Mouse (Mus musculus) left cerebral cortex, postnatal 4 days (tissue): Measurements from ENCODE around the gene Slc11a1. TPM values are rescaled to one million over a fixed set of nuclear protein-coding genes. Genes with fewer than 3 reads are reported as not detected.
A peak's percentile ranks its signal among the peaks of the same experiment; 100 is the strongest.

Source experiments
- DNase-seq: peaks from one replicate; pipeline ENCODE4 v3.0.0-alpha.2; 2022
- intact Hi-C: fragments of 180-260 bp; cut with DNase I; formaldehyde crosslinking; loops from one replicate; pipeline ENCODE4 v1.15.1; 2025
- microRNA-seq: library from miRNA; unstranded; fragments of <30 nt; microRNA quantifications from one replicate; pipeline ENCODE4 v1.2.0, GENCODE M21; 2022
- total RNA-seq, 2 experiments: library from RNA; stranded (reverse); gene quantifications; 2 replicates each; pipeline ENCODE4 v1.2.3; 2021

Slc11a1 gene
- total RNA-seq, 2 experiments from 2014 or later = 1.2 to 2.2 TPM

GRCm38 (mm10) chr1:74401015-74401702 lies 26.2 kb downstream of the Slc11a1 start:
- intact Hi-C loops = no loop called here
- no peak for DNase-seq

- no peak for DNase-seq
- intact Hi-C loops = no loop called here
Observed at GRCm38 (mm10) chr1:74404206-74404605, 29.2 kb downstream of the Slc11a1 start.

- intact Hi-C loops = no loop called here
- DNase-seq = no peak
Observed at GRCm38 (mm10) chr1:74408589-74409504, 33.9 kb downstream of the Slc11a1 start, which contains the start of gene Vil1. Gene Vil1, plus strand, starts transcription at chr1:74409376.

GRCm38 (mm10) chr1:74411753-74412325 lies 36.8 kb downstream of the Slc11a1 start:
- intact Hi-C loops = no loop called here
- no peak for DNase-seq

- DNase-seq = no peak
- intact Hi-C loops = no loop called here
Observed at GRCm38 (mm10) chr1:74412711-74413110, 37.7 kb downstream of the Slc11a1 start.

GRCm38 (mm10) chr1:74415143-74415542 lies 40.1 kb downstream of the Slc11a1 start:
- intact Hi-C loops = no loop called here
- no peak for DNase-seq

GRCm38 (mm10) chr1:74418747-74419439 lies 43.9 kb downstream of the Slc11a1 start:
- DNase-seq = peak; percentile 38
- intact Hi-C loops = no loop called here

GRCm38 (mm10) chr1:74419440-74419794 lies 44.4 kb downstream of the Slc11a1 start:
- intact Hi-C loops = no loop called here
- DNase-seq = no peak

GRCm38 (mm10) chr1:74423147-74423546 lies 48.2 kb downstream of the Slc11a1 start:
- intact Hi-C loops = no loop called here
- DNase-seq = no peak

- intact Hi-C loops = no loop called here
- DNase-seq = no peak
Observed at GRCm38 (mm10) chr1:74425845-74426244, 50.9 kb downstream of the Slc11a1 start.

- DNase-seq = no peak
- intact Hi-C loops = no loop called here
Observed at GRCm38 (mm10) chr1:74433220-74433619, 58.2 kb downstream of the Slc11a1 start.

- no peak for DNase-seq
- intact Hi-C loops = no loop called here
Observed at GRCm38 (mm10) chr1:74434596-74434995, 59.6 kb downstream of the Slc11a1 start.

- no peak for DNase-seq
- intact Hi-C loops = no loop called here
Observed at GRCm38 (mm10) chr1:74435563-74435962, 60.6 kb downstream of the Slc11a1 start.

Small RNAs within 50 kb of the gene (microRNA-seq; reads per million reads assigned to microRNA genes)
- 5,908 reads per million, percentile 92 among the genes with 10 or more reads in this experiment for gene Mir26b

Other genes starting within 250 kb of the Slc11a1 start
- gene Rufy4, start 249.7 kb upstream of the Slc11a1 start, total RNA-seq = under 1 TPM in 1 of 2 experiments, not detected in 1; 0.20 TPM
- gene Cxcr2, start 221.2 kb upstream of the Slc11a1 start, total RNA-seq = under 1 TPM in 1 of 2 experiments, not detected in 1; 0.12 TPM
- not detected for gene Cxcr1, start 180.6 kb upstream of the Slc11a1 start, total RNA-seq
- 100 to 1,000 TPM; 333 to 372 TPM for gene Arpc2, start 139.1 kb upstream of the Slc11a1 start, total RNA-seq
- gene Gpbar1, start 96.6 kb upstream of the Slc11a1 start, total RNA-seq = not detected
- 100 to 1,000 TPM; 122 to 124 TPM for gene Aamp, start 90.5 kb upstream of the Slc11a1 start, total RNA-seq
- gene Pnkd, start 90.3 kb upstream of the Slc11a1 start, total RNA-seq = 10 to 100 TPM; 98.6 to 99.4 TPM
- 1 to 10 TPM; 5.2 to 5.3 TPM for gene Tmbim1, start 69.6 kb upstream of the Slc11a1 start, total RNA-seq
- 1 to 10 TPM in 1 of 2 experiments, under 1 TPM in 1; 0.74 to 1.1 TPM for gene Catip, start 13.1 kb upstream of the Slc11a1 start, total RNA-seq
- 10 to 100 TPM; 19.2 to 20.8 TPM for gene Ctdsp1, start 16.3 kb downstream of the Slc11a1 start, total RNA-seq
- under 1 TPM; 0.72 to 0.81 TPM for gene Vil1, start 34.2 kb downstream of the Slc11a1 start, total RNA-seq
- gene Cnot9, start 130.9 kb downstream of the Slc11a1 start, total RNA-seq = 10 to 100 TPM; 43.9 to 48.1 TPM
- 1 to 10 TPM; 3.7 TPM for gene Plcd4, start 167.7 kb downstream of the Slc11a1 start, total RNA-seq
- gene Usp37, start 169.1 kb downstream of the Slc11a1 start, total RNA-seq = 10 to 100 TPM; 24.3 to 26.6 TPM
- 10 to 100 TPM; 24.7 to 24.8 TPM for gene Zfp142, start 213.1 kb downstream of the Slc11a1 start, total RNA-seq
- gene Bcs1l, start 213.1 kb downstream of the Slc11a1 start, total RNA-seq = 10 to 100 TPM; 19.8 to 24.1 TPM
- gene Rnf25, start 226.2 kb downstream of the Slc11a1 start, total RNA-seq = 10 to 100 TPM; 58.7 to 64.9 TPM
- gene Stk36, start 226.2 kb downstream of the Slc11a1 start, total RNA-seq = 10 to 100 TPM; 20.6 to 25.2 TPM